Mouse (Mus musculus) kidney, postnatal 36 days (tissue): ENCODE data around the gene Gucy2g.
"Not testable (repeated sequence)": the region's sequence is repeated elsewhere in the genome, so short reads cannot be mapped to it uniquely, and the experiment has no call there.

Source experiments
- DNase-seq, 2 experiments: peaks; one replicate each; pipeline ENCODE4 v3.0.0; 2021 to 2022; ENCODE audit warnings: mixed read lengths in 2 of 2

Gene Gucy2g

DNA sequence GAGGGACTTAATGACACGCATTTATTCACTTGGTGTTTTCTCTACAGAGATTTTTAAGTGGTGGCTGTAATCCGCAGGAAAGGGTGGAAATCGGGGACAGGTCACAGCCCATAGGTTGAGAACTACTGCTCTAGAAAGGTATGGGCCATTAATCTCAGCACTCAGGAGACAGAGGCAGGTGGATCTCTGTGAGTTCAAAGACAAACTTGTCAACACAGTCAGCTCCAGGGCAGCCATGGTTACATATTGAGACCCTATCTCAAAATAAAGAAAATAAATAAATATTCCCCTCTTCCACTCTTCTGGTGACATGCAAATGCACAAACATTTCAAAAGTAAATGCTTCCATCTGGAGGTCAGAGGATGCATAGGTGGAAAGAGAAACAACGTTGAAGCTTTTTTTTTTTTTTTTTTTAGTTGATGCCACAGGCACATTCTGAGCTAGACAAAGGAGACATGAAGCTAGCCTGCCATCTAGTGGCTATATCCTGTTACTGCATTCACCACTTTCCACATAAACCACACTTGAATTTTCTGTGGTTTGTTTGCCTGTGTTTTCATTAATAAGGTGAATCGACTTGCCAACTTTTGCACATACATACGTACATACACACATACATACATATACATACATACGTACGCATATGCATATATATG lies 34.4 kb downstream of the Gucy2g start:
- DNase-seq: peak; percentile 52 to 65

DNA sequence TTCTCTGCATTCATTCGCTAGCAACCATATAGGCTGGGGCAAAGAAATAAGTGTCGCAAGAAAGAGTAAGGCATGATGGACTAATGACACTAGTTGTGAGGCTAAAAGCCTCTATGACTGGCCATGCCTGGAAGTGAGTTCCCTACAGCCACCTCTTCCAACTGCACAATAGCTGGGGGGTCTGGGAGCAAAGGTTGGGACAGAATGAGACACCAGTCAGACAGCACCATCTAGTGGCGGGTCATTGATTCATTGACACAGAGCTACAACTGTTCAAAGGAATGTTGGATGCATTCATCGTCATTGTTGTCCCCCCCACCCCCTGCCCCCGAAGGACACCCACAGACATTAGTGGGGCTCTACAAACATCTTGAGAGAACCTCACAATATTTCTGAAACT lies 42.7 kb downstream of the Gucy2g start:
- DNase-seq: peak; percentile 71 to 82

GRCm38 (mm10) chr19:55195574-55195973 lies 45.5 kb downstream of the Gucy2g start:
- DNase-seq: no peak

DNA sequence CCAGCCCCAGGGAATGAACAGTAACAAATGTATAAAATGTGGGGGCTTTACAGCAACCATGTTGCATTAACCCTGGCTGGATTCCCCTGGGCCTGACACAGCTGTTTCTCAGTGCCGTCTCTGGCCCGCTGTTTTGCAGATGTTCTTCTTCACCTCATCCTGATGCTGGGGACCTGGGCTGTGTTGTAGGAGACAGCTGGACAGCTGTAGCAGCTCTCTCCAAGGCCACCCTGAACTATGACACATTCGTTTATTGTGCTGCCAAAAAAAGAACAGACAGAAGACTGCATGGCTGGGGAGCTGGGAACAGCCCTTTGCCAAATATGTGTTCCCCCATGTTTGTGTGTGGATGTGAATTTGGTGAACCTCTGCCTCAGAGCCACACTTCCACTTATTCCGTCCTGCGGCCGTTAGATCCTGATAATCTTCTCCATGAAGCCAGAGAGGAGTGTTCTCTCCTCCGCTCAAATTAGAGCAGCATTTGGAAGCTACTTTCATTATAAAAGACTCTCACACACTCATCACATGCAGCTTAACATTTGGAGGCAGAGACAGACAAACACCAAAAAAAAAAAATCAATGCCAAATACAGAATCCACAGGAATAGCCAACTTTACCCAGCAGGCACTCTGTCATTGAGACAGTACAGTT lies 46.4 kb downstream of the Gucy2g start:
- DNase-seq: no peak

DNA sequence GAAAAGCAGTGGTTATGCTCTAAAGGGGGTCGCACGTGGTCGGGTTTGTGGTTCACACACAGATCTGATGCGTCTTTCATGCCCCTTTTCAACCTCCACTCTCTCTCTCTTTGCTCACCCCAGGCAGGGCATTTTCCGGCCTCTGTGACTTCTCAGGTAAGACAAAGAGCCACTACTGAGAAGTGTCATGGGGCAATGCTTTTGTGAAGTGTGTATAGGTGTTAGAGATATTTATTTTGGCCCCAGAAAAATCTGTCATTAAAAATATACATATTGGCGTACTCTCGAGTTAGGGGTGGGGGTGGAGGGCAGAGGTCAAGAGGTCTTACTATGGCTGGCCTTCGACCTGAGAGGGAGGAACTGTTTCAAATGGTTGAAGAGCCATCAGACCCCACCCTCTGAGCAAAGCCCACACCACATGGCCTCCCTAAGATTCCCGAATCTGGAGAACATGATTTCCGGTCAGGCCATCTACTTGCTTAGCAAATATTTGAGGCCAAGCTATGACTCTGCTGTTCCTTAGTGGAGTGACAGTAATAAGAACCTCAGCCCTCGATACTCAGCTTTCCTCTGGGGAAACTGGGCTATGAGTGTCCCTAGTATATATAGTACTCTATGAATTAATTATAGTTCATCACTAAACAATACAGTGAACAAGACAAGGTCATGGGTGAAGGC lies 47.2 kb downstream of the Gucy2g start:
- DNase-seq: no peak

DNA sequence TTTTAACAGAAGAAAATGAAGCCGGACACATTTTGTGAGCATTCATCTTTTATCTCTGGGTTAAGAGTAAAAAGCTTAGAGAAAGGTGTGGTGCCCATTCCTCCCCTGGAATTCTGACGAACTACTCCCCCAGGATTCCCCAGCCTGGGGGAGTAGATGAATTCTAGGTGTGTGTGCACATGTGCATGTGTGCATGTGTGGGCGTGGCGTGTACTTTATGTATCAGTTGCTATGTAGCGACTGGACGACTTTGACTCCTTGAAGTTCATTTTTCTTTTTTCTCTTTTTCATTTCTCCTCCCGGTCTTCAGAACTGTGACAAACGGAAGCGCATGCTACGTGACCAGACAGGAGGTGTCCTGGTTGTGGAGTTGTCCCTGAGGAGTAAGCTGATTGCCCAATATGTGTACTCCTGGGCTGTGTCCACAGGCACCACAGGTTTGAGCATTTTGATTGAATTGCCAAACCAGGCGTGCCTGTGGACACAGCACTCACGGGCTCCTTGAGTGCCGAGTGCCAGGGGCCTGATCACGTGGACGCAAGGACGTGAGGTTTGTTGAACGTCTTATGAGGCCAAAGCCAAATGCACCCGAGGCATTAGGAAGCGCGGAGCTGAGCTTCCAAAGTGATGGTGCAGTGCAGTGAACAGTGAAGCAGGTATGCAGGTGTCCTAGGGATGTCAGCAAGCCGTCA lies 48.6 kb downstream of the Gucy2g start:
- DNase-seq: peak in 1 of 2 experiments; percentile 21

- no peak for DNase-seq
Measured at GRCm38 (mm10) chr19:55191596-55191995, 49.4 kb downstream of the Gucy2g start.

GRCm38 (mm10) chr19:55190065-55190464 lies 51.0 kb downstream of the Gucy2g start:
- DNase-seq: peak; percentile 64 to 66

DNA sequence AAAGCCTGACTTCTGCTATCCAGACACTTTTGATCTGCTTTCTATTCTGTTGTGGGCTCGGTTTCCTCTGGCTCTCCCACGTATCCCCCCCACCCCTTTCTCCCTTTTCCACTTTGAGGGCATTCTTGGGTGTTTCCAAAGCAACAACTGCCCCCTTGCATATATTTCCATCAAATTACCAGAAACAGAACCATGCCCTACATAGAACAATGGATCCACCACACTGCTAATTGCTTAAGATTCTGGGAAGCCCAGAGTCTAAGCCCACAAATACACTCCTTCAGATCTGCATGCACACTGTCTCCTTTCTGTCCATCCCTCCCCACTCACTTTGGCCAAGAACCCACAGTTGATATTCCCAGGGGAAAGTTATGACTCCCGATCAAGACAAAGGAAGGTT lies 55.4 kb downstream of the Gucy2g start:
- no peak for DNase-seq

GRCm38 (mm10) chr19:55185074-55185473 lies 56.0 kb downstream of the Gucy2g start:
- DNase-seq: no peak

- DNase-seq: no peak
Measured at GRCm38 (mm10) chr19:55184442-55184841, 56.6 kb downstream of the Gucy2g start.

DNA sequence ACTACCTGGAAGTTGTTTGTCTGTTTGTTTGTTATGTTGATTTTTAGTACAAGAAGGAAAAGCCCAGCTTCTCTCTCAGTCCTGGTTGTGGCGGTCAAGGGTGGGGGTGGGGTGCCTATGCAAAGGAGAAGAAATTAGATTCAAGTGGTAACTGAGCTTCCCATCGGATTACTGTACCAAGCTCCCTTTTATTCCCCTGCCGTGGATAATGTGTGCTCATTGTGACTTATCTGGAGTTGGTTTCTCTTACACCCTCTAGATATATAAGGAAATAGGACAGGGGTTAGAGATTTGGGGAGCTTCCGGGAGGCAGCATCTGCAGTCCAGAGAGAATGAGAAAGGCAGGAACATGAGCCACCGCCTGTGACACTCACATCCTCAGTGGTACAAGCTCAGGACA lies 60.6 kb downstream of the Gucy2g start, which contains the start of gene Tectb:
Gene Tectb (plus strand): TSS at position 301 of the 400 bp plus-strand sequence.
- DNase-seq: no peak

DNA sequence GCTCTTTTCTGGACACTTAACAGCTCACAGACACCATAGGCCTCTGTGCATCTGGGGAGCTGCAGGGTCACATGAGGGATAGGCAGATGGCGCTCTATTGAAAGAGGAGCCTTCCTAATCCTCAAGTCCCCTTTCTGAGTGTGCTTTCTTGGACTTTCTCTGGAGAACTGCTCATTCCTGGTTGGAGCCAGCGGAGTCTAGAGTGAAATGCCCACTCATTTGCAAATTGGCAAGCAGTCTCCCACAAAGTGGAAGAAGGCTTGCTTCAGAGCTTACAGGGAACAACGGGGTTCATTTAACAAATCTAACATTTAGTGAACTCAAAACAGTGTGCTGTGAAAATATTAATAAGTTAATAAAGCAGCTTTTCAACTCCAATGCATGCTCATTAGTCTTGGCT lies 63.9 kb downstream of the Gucy2g start:
- DNase-seq: no peak

DNA sequence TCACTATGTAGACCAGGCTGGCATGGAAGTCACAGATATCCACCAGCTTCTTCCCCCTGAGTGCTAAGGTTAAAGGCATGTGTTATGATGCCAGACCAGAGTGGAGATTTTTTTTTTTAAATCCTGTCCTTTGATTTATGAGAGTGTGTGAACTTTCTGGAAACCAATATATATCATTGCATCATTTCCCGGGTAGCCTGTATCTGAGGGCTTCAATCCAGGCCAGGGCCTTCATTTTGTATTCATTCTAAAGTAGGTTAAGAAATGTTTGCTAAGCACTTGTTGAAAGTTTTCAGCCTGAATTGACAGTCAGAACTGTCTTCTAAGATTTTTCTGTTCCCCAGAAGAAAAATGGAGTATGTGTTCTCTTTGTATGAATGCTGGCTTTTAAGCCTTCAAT lies 69.5 kb downstream of the Gucy2g start:
- DNase-seq: no peak

GRCm38 (mm10) chr19:55170399-55170798 lies 70.6 kb downstream of the Gucy2g start:
- peak; percentile 19 to 29 for DNase-seq

- not testable (repeated sequence) for DNase-seq
Measured at GRCm38 (mm10) chr19:55169236-55169729, 71.8 kb downstream of the Gucy2g start.

DNA sequence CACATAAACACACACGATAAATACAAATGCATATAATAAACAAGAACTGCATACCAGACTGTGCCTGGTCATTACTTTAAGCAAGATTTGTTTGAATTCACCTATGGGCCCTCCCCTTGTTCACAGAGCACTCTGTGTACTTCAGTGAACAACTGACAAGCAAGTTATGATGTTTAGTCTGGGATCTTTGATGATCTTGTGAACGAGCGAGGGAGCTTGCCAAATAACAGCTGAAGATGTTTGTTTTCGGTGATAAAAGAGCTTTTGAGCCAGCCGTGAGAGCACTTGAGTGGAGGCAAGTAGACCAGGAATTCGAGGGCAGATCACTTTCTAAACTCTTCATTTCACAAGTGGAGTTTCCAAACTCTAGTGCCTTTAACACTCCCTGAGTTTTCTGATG lies 72.7 kb downstream of the Gucy2g start:
- no peak for DNase-seq

DNA sequence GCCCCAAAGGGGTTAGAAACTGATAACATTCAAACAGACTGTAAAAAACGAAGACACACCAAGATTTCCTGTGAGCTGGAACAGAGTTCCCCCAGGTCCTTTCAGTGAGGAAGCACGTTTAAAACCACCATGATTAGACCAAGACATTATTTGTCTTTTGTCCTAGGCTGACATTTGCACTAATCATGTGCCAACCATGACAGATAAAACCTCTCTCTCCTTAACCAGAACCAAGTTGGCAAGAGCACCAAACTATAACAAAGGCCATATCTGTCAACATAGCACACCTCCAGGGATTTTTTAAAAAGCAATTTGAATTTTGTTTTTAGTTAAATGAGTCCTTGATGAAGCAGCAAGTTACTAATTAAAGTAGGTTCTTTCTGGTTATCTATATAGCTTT lies 73.3 kb downstream of the Gucy2g start:
- no peak for DNase-seq

DNA sequence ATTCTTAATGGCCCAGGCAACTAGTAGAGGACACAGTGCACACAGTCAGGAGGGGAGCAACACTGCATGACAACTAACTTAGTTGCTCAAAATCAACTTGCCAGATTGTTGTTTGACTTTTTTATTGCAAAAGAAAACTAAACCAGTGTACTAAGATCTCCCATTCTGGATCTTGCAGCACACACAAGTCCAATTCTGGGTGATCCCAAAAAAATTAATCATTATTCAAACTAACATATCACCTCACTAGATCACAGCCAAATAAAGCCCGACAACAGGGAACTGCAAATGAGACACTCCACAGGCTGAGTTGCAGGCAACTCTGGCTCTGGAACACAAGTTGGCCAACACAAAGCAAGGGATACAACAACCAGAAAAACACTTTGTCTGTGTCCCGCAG lies 74.3 kb downstream of the Gucy2g start:
- DNase-seq: no peak

DNA sequence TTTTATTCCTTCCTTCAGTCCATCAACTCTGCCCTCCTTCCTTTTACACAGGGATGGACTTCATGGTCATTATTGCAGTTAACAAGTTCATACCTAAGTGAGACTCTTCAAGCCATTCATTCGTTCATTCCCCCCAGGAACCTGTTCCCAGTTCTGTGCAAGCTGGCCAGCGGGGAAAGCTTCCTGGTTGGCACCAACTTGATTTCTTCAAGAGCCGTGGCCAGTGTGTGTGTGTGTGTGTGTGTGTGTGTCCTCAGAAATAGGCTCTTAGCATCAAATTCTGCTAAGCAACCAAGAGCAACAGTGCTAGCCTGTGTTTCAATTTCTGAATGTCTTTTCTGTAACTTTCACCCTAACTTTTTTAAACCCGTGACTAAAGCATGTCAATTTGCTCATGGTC lies 75.1 kb downstream of the Gucy2g start:
- DNase-seq: no peak

DNA sequence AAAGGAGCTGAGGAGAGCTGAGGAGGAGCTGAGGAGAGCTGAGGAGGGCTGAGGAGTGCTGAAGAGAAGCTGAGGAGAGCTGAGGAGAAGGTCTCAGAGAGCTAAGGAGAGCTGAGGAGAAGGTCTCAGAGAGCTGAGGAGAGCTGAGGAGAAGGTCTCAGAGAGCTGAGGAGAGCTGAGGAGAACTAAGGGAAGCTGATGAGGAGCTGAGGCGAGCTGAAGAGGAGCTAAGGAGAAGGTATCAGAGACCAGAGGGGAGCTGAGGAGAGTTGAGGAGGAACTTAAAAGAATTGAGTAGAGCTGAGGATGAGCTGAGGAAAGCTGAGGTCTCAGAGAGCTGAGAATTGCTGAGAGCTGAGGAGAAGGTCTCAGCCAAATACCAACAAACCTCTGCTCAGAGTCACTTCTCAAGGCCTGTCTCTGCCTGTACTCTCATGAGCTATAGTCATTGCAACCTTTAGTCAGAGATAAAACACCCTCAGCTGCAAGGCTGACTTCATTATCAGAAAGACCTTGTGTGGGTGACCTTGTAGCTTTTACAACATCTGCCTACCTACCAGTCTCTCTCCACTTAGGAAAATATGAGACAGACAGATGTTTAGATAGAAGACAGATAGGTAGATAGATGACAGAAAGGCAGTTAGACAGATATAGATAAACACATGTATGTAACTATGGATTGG lies 75.7 kb downstream of the Gucy2g start:
- no peak for DNase-seq

- DNase-seq: no peak
Measured at GRCm38 (mm10) chr19:55164162-55164561, 76.9 kb downstream of the Gucy2g start.

DNA sequence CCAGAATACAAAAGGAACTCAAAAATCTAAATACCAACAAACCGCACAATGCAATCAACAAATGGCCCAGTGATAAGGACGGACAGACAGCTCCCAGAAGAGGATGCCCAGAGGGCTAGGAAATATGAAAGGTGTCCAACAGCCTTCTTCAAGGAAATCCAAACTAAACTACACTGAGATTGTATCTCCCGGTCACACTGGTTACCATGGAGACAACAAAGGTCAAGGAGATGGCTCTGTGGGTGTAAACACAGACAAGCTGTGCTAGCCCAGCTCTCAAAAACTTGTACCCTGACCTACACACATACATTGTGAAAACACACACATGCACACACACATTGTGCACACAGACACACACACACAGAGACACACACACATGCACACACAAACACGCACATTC lies 78.8 kb downstream of the Gucy2g start:
- no peak for DNase-seq
